Mouse (Mus musculus): Measurements from ENCODE around the gene Il18. TPM values are rescaled to one million over a fixed set of nuclear protein-coding genes. Genes with fewer than 3 reads are reported as not detected.
A peak's percentile ranks its signal among the peaks of the same experiment; 100 is the strongest.
"Not testable (repeated sequence)": the region's sequence is repeated elsewhere in the genome, so short reads cannot be mapped to it uniquely, and the experiment has no call there.

The Il18 gene
- total RNA-seq, 2 experiments from 2014 or later, result 3.9 to 6.5 TPM

- DNase-seq (ENCODE audit: low spot score in 2 of 2), result no peak
Measured at GRCm38 (mm10) chr9:50602055-50602845, 47.6 kb downstream of the Il18 start.

GRCm38 (mm10) chr9:50603189-50603997 is 48.8 kb downstream of the Il18 start, which contains the start of the genes Sdhd and Timm8b:
Sdhd (minus strand) TSS chr9:50603812.
Timm8b (plus strand) TSS chr9:50603910.
- peak; percentile 86 to 87 for DNase-seq (ENCODE audit: low spot score in 2 of 2)

GRCm38 (mm10) chr9:50603998-50604324 is 49.3 kb downstream of the Il18 start:
- no peak for DNase-seq (ENCODE audit: low spot score in 2 of 2)

- DNase-seq (ENCODE audit: low spot score in 2 of 2), result no peak
Measured at GRCm38 (mm10) chr9:50604338-50604737, 49.7 kb downstream of the Il18 start.

- DNase-seq (ENCODE audit: low spot score in 2 of 2), result no peak
Measured at GRCm38 (mm10) chr9:50612115-50612514, 57.5 kb downstream of the Il18 start.

GRCm38 (mm10) chr9:50616161-50616560 is 61.5 kb downstream of the Il18 start:
- DNase-seq (ENCODE audit: low spot score in 2 of 2), result no peak

- DNase-seq (ENCODE audit: low spot score in 2 of 2), result peak; percentile 82 to 85
Measured at GRCm38 (mm10) chr9:50616766-50617603, 62.4 kb downstream of the Il18 start, which contains the start of the genes Pih1d2 and Nkapd1. Pih1d2 (plus strand) TSS chr9:50617321. Nkapd1 (minus strand) TSS chr9:50617464.

- DNase-seq (ENCODE audit: low spot score in 2 of 2), result no peak
Measured at GRCm38 (mm10) chr9:50617794-50618330, 63.2 kb downstream of the Il18 start.

GRCm38 (mm10) chr9:50630903-50631302 is 76.3 kb downstream of the Il18 start:
- not testable (repeated sequence) for DNase-seq (ENCODE audit: low spot score in 2 of 2)

Other genes with a start within 250 kb of the Il18 start
- 1,000 to 10,000 TPM in 1 of 2 experiments, 100 to 1,000 TPM in 1; 982 to 1,145 TPM for gene Rpl10-ps3, start 209.9 kb upstream of the Il18 start, total RNA-seq (2021)
- gene Plet1, start 60.3 kb upstream of the Il18 start, total RNA-seq (2021), result under 1 TPM in 1 of 2 experiments, not detected in 1; 0.29 TPM
- gene Pts, start 26.1 kb upstream of the Il18 start, total RNA-seq (2021), result 10 to 100 TPM; 76.0 to 77.4 TPM
- gene Bco2, start 354 bp downstream of the Il18 start, total RNA-seq (2021), result 1 to 10 TPM; 4.6 to 4.7 TPM
- not detected for gene Tex12, start 6.5 kb downstream of the Il18 start, total RNA-seq (2021)
- gene Sdhd, start 49.0 kb downstream of the Il18 start, total RNA-seq (2021), result 100 to 1,000 TPM; 260 to 414 TPM
- gene Timm8b, start 49.1 kb downstream of the Il18 start, total RNA-seq (2021), result 100 to 1,000 TPM; 210 to 223 TPM
- 1 to 10 TPM; 1.2 to 2.1 TPM for gene Pih1d2, start 62.5 kb downstream of the Il18 start, total RNA-seq (2021)
- gene Nkapd1, start 62.6 kb downstream of the Il18 start, total RNA-seq (2021), result 10 to 100 TPM; 24.5 to 25.6 TPM
- gene Dlat, start 105.0 kb downstream of the Il18 start, total RNA-seq (2021), result 100 to 1,000 TPM; 164 to 320 TPM
- 1 to 10 TPM; 5.4 to 7.7 TPM for gene Dixdc1, start 184.7 kb downstream of the Il18 start, total RNA-seq (2021)
- gene 2310030G06Rik, start 191.7 kb downstream of the Il18 start, total RNA-seq (2021), result 1 to 10 TPM; 5.1 to 5.4 TPM
- 10 to 100 TPM; 26.1 to 89.2 TPM for gene Cryab, start 196.5 kb downstream of the Il18 start, total RNA-seq (2021)
- gene Hspb2, start 197.5 kb downstream of the Il18 start, total RNA-seq (2021), result 1 to 10 TPM; 1.7 to 3.4 TPM
- 1 to 10 TPM; 4.5 to 5.6 TPM for gene Fdxacb1, start 213.4 kb downstream of the Il18 start, total RNA-seq (2021)
- gene Alg9, start 220.2 kb downstream of the Il18 start, total RNA-seq (2021), result 10 to 100 TPM; 22.2 to 30.1 TPM
- gene 1110032A03Rik, start 220.7 kb downstream of the Il18 start, total RNA-seq (2021), result 10 to 100 TPM; 47.5 to 69.0 TPM